Mouse (Mus musculus) right cerebral cortex, postnatal 36 days (tissue): ENCODE measurements around the gene Gm29582.
"Not testable (repeated sequence)": the region's sequence is repeated elsewhere in the genome, so short reads cannot be mapped to it uniquely, and the experiment has no call there.

Experiments
- DNase-seq, 2 experiments: peaks; one replicate each; pipeline ENCODE4 v3.0.0; 2022; ENCODE audit warnings: low spot score in 2 of 2, mixed read lengths in 1 of 2

Gene Gm29582

DNA sequence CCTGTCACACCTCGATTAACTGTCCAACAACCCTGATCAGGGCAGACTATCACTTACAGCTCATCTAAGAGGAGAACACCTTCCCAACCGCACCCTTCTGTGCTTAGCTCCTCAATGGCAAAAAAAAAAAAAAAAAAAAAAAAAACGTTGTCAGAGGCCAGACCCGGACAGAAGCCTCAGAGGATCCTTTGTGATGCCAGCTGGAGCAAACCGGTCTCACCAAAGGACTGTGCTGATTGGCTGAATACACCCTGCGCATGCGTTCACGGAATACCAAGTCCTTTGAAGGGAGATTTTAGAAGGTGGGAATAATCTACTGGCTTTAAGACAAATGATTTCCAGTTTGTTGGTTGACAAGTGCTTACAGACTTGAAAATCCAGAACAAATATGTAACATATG lies at the start of gene Gm29582:
Gene Gm29582, minus strand, starts transcription at position 101 of the 400 bp plus-strand sequence.
- DNase-seq: not testable (repeated sequence)
